In genomic region chr4:148955131-148955813, GRCm38 (mm10) we compare ENCODE assay signal across 8 mouse cellular contexts.
A peak's percentile ranks its signal among the peaks of the same experiment; 100 is the strongest.
DNase-seq lines count a peak whose midpoint lies in the region; ATAC-seq and TF ChIP-seq lines count a peak whose summit lies in the region.

No protein-coding gene starts in this region.

- H3K27me3 ChIP-seq in heart, embryonic 10.5 days (ENCODE audit: insufficient read depth, poor library complexity, severe bottlenecking) = peaks cover 43% of the 10 kb centered on the region
- H3K27me3 ChIP-seq in hindbrain, embryonic 16.5 days (replicated peaks; ENCODE audit: control insufficient read depth, insufficient read depth, low read length) = peaks cover 10% of the 10 kb centered on the region

- H3K4me1 ChIP-seq in heart, embryonic 10.5 days = peaks cover 59% of the 10 kb centered on the region
- H3K4me1 ChIP-seq in lung, adult 2 months (ENCODE audit: control insufficient read depth, insufficient read depth, low read length) = peaks cover 20% of the 10 kb centered on the region
- peaks cover 27% of the 10 kb centered on the region for H3K4me1 ChIP-seq in hindbrain, embryonic 16.5 days (ENCODE audit: control insufficient read depth, insufficient read depth, low read depth, low read length)

- 80% methylated on average over 13 of the region's 14 CpGs for WGBS in heart, embryonic 10.5 days
- 55% methylated on average over 14 of the region's 14 CpGs for WGBS in lung, adult 2 months
- WGBS in hindbrain, embryonic 16.5 days = 81% methylated on average over 14 of the region's 14 CpGs

- no peak overlapping the region for H3K4me2 ChIP-seq in hindbrain, embryonic 16.5 days (ENCODE audit: low read length)

- peak overlapping the region; percentile 32; the same call in 1 of the 2 replicates for H3K27ac ChIP-seq in heart, embryonic 10.5 days
- H3K27ac ChIP-seq in hindbrain, embryonic 16.5 days (ENCODE audit: low read depth, low read length) = no peak overlapping the region

- peaks cover 35% of the 10 kb centered on the region for H3K36me3 ChIP-seq in heart, embryonic 10.5 days
- no peaks in the 10 kb centered on the region for H3K36me3 ChIP-seq in hindbrain, embryonic 16.5 days (ENCODE audit: control insufficient read depth, insufficient read depth, low read length)

- TF ChIP-seq POLR2A in lung, adult 2 months (IDR thresholded peaks at IDR 0.05; ENCODE audit: borderline replicate concordance, extremely low read depth, low read depth, low read length) = peak; percentile 11; the same call in 1 of the 2 replicates

- H3K9me3 ChIP-seq in heart, embryonic 10.5 days = no peaks in the 10 kb centered on the region
- no peaks in the 10 kb centered on the region for H3K9me3 ChIP-seq in hindbrain, embryonic 16.5 days (ENCODE audit: control insufficient read depth, low read length)

- peak; percentile 68 for DNase-seq in MN1 (ENCODE audit: low spot score)
- peak; percentile 58 for DNase-seq in cerebellum, adult 11-12 months
- no peak for DNase-seq in heart, embryonic 10.5 days (ENCODE audit: low spot score)
- peak; percentile 75 for DNase-seq in lung, adult 2 months
- no peak for DNase-seq in c-Kit-positive CD71-positive TER-119-positive erythroid progenitor cells, embryonic 14.5 days (ENCODE audit: low spot score)
- no peak for DNase-seq in left cerebral cortex, postnatal 25 days (ENCODE audit: low spot score in 2 of 2)

- H3K4me3 ChIP-seq in heart, embryonic 10.5 days = no peak overlapping the region
- H3K4me3 ChIP-seq in lung, adult 2 months (replicated peaks; ENCODE audit: extremely low read depth, low read depth, low read length) = no peak overlapping the region
- H3K4me3 ChIP-seq in hindbrain, embryonic 16.5 days (ENCODE audit: low read length) = no peak overlapping the region

- ATAC-seq in megakaryocyte progenitor cell, adult 5-6 weeks (replicated peaks; ENCODE audit: poor library complexity) = no peak
- no peak for ATAC-seq in hindbrain, embryonic 16.5 days

- no peak overlapping the region for H3K9ac ChIP-seq in hindbrain, embryonic 16.5 days (ENCODE audit: low read depth, low read length)

- intact Hi-C loops in left cerebral cortex, postnatal 25 days (cut with DNase I) = no loop called here

- no peak for TF ChIP-seq CTCF in lung, adult 2 months (IDR thresholded peaks at IDR 0.05; ENCODE audit: insufficient read depth, low read length)

Comparison
In these comparisons a context has a peak if more than half of its experiments do, and no peak if none do; other contexts are left out.
1. DNase-seq: peak in MN1 (single experiment), cerebellum, adult 11-12 months (single experiment) and lung, adult 2 months (single experiment); none in heart, embryonic 10.5 days (single experiment), c-Kit-positive CD71-positive TER-119-positive erythroid progenitor cells, embryonic 14.5 days (single experiment) and left cerebral cortex, postnatal 25 days (0 of 2).